Mouse (Mus musculus): ENCODE data around the gene Tmem107.
"Not testable (repeated sequence)": the region's sequence is repeated elsewhere in the genome, so short reads cannot be mapped to it uniquely, and the experiment has no call there.

The Tmem107 gene

DNA sequence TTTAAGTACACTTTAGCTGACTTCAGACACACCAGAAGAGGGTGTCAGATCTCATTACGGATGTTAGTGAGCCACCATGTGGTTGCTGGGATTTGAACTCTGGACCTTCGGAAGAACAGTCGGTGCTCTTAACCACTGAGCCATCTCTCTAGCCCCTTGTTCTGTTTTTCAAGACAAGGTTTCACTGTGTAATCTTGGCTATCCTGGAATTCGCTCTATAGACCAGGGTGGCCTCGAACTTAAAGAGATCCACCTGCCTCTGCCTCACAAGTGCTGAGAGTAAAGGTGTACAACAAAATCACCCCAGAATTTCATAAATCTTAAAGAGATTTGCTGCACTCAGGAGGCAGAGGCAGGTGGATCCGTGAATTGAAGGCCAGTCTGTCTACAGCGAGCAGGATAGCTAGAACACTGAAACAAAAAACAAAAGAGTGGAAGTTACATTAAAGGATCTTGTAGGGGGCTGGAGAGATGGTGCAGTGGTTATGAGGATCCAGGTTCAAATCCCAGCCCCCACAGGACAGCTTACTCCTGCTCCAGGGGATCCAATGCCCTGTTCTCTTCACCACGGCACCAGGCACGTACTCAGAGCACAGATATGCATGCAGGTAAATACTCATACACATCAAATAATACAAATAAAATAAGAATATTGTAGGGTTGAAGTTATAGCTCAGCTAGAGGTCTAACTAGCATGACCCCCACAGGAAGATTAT lies 5.3 kb downstream of the Tmem107 start:
- no peak for DNase-seq

GRCm38 (mm10) chr11:69076572-69076971 lies 6.0 kb downstream of the Tmem107 start:
- no peak for DNase-seq

GRCm38 (mm10) chr11:69077316-69077715 lies 6.7 kb downstream of the Tmem107 start:
- no peak for DNase-seq

DNA sequence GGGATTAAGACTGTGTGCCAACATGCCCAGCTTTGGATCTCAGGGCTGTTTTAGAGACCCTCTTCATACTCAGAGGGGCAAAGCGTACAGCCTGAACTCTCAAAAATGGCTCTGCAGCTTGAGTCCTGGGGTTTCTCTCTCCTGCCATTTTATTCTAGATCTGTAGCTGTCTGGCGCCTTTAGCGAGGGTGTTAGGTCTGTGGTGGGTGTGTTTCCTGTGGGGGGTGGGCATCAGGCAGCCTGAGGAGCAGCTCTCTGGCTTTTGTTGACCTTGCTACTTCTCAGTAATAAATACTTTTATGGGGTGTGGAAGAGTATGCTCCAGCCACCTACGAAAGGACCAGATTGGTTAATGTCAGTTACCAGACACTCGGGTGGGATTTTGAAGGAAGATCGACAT lies 7.4 kb downstream of the Tmem107 start:
- no peak for DNase-seq

DNA sequence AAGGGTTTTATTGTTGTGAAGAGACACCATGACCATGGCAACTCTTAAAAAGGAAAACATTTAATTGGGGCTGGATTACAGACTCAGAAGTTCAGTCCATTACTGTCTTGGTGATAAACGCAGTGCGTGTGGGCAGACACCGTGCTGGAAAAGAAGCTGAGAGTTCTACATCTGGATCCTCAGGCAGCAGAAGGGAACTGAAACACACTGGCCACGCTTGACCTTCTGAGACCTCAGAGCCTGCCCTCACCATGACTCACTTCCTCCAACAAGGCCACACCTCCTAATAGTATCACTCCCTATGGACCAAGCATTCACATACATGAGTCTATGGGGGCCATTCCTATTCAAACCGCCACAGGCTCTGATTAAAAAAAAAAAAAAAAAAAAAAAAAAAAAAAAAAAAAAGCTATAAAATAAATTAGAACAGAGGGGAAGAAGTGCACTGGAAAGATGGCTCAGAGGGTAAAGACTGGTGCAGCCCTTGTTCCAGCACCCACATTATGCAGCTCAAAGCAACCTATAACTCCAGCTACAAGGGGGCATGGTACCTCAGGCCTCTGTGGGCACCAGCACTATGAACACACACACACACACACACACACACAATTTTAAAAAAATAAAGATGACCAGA lies 8.3 kb downstream of the Tmem107 start:
- no peak for DNase-seq

DNA sequence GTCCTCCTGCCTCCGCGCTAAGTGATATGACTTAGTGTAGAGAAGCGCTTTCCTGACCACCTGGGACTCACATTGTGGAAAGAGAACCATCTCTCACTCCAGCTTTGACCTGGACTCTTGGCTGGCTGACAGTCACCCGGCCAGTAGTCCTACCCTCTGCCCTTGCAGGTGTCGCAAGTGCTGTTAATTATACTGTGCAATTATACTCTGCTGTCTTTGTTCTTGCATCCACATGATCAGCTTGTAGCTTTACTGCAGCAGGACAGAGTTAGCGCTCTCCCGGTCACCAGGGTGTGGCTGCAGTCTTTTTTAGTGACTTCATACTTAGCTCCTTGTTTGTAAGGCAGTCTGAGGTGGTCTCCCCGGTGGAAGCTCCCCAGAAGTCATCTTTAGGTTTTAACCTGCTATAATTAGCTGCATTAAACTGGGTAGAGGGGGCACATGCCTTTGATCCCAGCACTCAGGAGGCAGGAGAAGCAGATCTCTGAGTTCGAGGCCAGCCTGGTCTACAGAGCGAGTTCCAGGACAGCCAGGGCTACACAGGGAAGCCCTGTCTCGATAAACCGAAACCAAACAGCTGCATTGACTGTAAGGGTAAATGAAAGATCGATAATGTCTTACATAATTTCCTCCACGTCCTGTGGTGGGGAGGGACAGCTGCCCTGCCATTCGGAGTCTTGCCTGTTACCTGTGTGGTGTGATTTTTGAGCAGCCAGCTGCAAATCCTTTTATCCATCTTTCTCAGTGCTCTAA lies 9.7 kb downstream of the Tmem107 start:
- DNase-seq: peak in 1 of 2 experiments; percentile 66

- DNase-seq: no peak
Measured at GRCm38 (mm10) chr11:69080855-69081222, 10.2 kb downstream of the Tmem107 start.

DNA sequence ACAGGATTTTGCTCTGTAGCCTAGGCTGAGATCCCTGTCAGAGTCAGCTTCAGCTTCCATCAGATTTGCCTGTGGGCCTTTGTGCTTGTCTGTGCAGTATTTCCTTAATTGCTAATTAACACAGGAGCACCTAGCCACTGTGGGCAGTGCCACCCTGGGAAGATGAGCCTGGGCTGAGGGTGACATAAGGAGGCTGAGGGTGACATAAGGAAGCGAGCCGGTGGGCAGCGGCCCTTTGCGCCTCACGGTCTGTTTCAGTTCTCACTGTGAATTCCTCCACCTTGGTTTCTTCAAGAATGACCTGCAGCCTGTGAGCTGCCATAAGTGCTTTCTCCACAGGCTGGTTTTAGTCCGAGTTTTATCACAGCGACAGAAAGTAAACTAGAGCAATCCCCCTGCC lies 11.0 kb downstream of the Tmem107 start:
- DNase-seq: no peak

GRCm38 (mm10) chr11:69085608-69086007 lies 15.0 kb downstream of the Tmem107 start:
- no peak for DNase-seq

- no peak for DNase-seq
Measured at GRCm38 (mm10) chr11:69086390-69086789, 15.8 kb downstream of the Tmem107 start.

DNA sequence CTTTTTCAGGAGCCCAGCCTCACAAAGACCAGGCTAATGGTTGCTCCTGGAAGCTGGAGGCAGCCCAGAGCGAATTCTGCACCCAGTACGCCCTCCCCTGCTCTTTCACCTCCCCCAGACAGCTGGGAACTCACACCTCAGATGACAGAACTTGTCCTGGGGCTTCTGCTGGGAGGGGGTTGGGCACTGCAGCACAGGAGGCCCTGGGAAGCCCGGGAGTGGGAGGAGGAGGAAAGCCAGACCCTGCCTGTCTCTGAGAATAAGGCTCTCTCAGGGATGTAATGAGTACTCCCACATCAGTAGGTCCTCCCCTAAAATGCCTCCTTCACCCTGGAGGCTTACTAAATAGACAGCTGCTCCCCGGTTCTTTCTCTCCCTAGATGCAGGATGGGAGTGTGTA lies 16.5 kb downstream of the Tmem107 start:
- DNase-seq: no peak

DNA sequence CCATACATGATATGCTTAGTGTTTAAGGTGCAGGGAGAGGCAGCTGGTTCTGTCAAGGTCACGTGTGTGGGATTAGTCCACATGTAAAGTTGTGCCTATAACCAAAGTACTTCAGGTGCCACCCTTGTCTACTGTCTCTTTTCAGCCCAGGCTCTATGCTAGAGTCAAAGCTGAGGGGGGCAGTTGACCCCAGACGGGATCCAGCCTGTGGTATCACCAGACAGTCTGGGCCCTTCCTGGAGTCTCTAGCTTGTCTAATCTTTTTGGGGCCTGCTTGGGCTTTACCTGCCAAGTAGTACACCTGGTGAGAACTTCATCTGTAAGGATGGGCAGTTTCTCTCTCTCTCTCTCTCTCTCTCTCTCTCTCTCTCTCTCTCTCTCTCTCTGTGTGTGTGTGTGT lies 17.0 kb downstream of the Tmem107 start:
- no peak for DNase-seq

- peak; percentile 92 to 97 for DNase-seq
Measured at GRCm38 (mm10) chr11:69088103-69088855, 17.7 kb downstream of the Tmem107 start, which contains the start of gene Vamp2. Gene Vamp2 (plus strand): TSS chr11:69088490.

DNA sequence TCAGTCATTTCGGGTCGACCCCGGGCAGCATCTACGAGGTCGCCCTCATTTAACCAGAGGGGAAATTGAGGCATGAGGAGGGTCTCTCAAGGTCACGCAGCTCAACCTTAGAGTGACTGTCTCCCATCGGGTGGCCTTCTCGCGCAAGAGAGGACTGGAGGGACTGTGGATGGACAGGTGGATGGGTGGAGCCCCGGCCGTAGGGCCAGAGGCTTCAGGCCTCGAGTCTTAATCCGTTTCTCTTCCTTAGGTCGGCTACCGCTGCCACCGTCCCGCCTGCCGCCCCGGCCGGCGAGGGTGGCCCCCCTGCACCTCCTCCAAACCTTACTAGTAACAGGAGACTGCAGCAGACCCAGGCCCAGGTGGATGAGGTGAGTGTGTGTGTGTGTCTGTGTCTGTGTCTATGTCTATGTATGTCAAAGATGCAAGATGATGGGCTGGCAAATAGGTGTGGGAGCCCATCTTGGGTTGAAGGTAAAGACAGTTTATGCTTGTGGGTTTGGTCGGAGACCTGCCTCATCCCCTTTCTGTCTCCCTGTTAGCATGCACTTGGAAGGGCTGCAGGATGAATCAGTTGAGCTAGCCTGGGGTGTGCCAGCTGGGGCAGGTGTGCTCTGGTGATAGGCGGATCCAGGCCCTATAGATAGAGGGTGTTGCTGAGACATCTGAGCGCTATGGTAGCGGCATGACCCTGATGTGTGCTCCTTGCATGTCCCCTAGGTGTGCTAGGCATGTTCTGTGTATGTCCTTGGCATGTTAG lies 18.4 kb downstream of the Tmem107 start:
- DNase-seq: no peak

GRCm38 (mm10) chr11:69089616-69090290 lies 19.1 kb downstream of the Tmem107 start:
- DNase-seq: no peak

DNA sequence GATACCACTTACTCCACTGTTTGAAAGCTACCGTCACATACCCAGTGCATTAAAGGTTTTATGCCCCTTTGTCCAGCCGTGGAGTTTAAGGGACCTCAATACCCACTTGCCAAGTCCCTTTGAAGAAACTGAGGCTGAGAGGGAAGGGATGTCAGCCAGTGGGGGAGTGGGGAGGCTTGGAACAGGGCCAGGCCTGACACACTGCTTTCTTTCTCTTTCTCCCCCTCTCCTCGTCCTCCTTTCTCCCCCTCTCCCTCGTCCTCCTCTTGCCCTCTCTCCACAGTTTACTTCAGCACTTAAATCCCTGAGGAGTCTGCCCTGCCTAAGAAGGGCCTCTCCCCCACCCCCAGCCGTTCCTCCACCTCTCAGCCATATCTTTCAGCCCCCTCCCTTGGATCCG lies 19.8 kb downstream of the Tmem107 start:
- no peak for DNase-seq

DNA sequence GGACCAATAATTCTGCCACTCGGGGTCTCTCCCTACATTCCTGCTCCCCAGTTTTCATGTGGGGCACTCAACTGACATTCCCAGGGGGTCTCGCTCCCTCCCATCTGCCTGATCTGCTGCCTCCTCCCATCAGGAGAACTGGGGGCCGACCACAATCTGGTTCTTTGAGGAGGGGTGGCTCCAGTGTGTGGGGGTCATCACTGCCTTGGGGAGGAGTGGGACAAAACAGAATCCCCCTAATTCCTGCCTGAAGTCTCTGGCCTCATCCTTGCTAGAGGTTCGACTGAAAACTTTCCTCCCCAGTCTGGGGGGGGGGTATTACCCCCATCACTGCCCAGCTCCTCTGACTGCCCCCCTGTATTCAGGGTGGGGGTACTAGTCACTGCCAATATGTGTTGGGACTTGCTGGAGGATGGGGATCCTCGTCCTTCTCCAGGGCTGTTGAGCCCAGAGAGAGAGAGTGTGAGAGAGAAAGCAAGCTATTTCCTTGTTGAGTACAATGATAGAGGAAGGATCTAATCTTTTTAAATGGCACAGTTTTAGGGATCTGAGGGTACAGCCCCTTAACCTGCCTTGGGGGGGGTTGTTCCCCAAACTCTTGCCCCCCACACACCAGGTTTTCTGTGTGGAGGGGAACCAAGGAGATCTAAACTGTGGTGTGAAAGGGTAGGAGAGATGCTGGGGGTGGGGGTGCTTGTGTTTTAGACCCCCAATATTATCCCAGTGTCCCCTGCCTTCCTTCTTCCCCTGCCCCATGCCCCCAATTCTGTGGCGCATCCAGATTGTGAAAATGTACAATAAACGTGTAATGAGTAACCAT lies 21.2 kb downstream of the Tmem107 start:
- no peak for DNase-seq

GRCm38 (mm10) chr11:69092386-69092751 lies 21.8 kb downstream of the Tmem107 start:
- peak; percentile 93 to 97 for DNase-seq

DNA sequence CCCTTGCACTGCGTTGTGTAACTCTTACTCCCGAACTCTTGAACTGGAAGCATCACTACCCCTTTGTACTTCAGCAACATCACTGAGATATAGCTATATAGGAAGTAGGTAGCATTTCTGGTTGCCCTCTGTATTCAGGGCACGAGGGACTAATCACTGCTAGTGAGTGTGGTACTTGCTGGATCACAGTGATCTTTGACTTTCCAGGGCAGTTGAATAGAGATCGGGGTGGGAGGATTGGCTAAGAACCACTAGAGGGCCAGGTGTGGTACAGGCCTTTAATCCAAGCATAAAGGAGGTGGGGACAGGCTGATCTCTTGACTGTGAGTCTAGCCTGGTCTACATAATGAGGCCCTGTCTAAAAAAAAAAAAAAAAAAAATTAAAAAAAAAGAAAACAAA lies 22.3 kb downstream of the Tmem107 start:
- DNase-seq: no peak

- DNase-seq: not testable (repeated sequence)
Measured at GRCm38 (mm10) chr11:69093856-69094255, 23.2 kb downstream of the Tmem107 start.

All from kidney, postnatal 36 days (tissue).